16 mouse cellular contexts compared by ENCODE assay signal in genomic region chr4:95638063-95638462, GRCm38 (mm10).
DNase-seq lines count a peak whose midpoint lies in the region; ATAC-seq and TF ChIP-seq lines count a peak whose summit lies in the region.
"Had no signal": no experiment of that assay in that cellular context is flagged by ENCODE, and none has a peak within 500 bp of the region (broad histone marks: within the 10 kb centered on the region; RNA-seq: fewer than 3 reads in every experiment).

No protein-coding gene starts in this region.

- no peak for TF ChIP-seq CTCF in cerebellum, adult 2 months (IDR thresholded peaks at IDR 0.05; ENCODE audit: borderline replicate concordance, insufficient read depth, low read depth, low read length)

- H3K27ac ChIP-seq in cerebellum, adult 2 months (ENCODE audit: insufficient read depth, low read length), result peak overlapping the region; percentile 72; the same call in 1 of the 2 replicates
- peak overlapping the region; percentile 81 for H3K27ac ChIP-seq in heart, embryonic 15.5 days
- no peak overlapping the region for H3K27ac ChIP-seq in neural tube, embryonic 13.5 days (replicated peaks)
- no peak overlapping the region for H3K27ac ChIP-seq in midbrain, embryonic 13.5 days
- H3K27ac ChIP-seq: liver, embryonic 14.5 days had no signal

- peaks cover 11% of the 10 kb centered on the region; the same call in 1 of the 2 replicates for H3K4me1 ChIP-seq in cerebellum, adult 2 months (ENCODE audit: control insufficient read depth, insufficient read depth, low read length)
- H3K4me1 ChIP-seq in heart, embryonic 15.5 days (replicated peaks), result peaks cover 19% of the 10 kb centered on the region
- peaks cover 9% of the 10 kb centered on the region for H3K4me1 ChIP-seq in neural tube, embryonic 13.5 days (replicated peaks)
- H3K4me1 ChIP-seq in midbrain, embryonic 13.5 days (replicated peaks), result peaks cover 11% of the 10 kb centered on the region; the same call in 1 of the 2 replicates

- intact Hi-C loops in heart, postnatal 10 days (cut with DNase I), result loop anchor here (5.0 kb wide), 2 partner anchors 81 to 586 kb away; partner anchors contain the start of genes Fggy and Jun

- H3K9me3 ChIP-seq in heart, embryonic 15.5 days (replicated peaks), result no peaks in the 10 kb centered on the region
- H3K9me3 ChIP-seq in neural tube, embryonic 13.5 days, result no peaks in the 10 kb centered on the region
- no peaks in the 10 kb centered on the region for H3K9me3 ChIP-seq in midbrain, embryonic 13.5 days
- H3K9me3 ChIP-seq: megakaryocyte, embryonic 14.5 days had no signal

- TF ChIP-seq POLR2A in cerebellum, adult 2 months (IDR thresholded peaks at IDR 0.05; ENCODE audit: borderline replicate concordance, insufficient read depth, low read length), result no peak

- H3K4me2 ChIP-seq in heart, embryonic 15.5 days, result no peak overlapping the region
- no peak overlapping the region for H3K4me2 ChIP-seq in neural tube, embryonic 13.5 days
- no peak overlapping the region for H3K4me2 ChIP-seq in midbrain, embryonic 13.5 days (replicated peaks)

- H3K9ac ChIP-seq in heart, embryonic 15.5 days, result no peak overlapping the region
- H3K9ac ChIP-seq in neural tube, embryonic 13.5 days, result no peak overlapping the region
- H3K9ac ChIP-seq in midbrain, embryonic 13.5 days (replicated peaks), result no peak overlapping the region
- H3K9ac ChIP-seq: liver, embryonic 14.5 days had no signal

- peak; percentile 12 to 17 for DNase-seq in cerebellum, adult 2 months
- no peak for DNase-seq in cerebellum, postnatal 25 days
- no peak for DNase-seq in heart, postnatal 10 days
- no peak for DNase-seq in neural tube, embryonic 10.5 days (ENCODE audit: extremely low spot score, low spot score)
- no peak for DNase-seq in right cerebral cortex, postnatal 14 days
- DNase-seq: adrenal gland, postnatal 36 days; gastrocnemius, postnatal 14 days; kidney, postnatal 4 days; spleen, adult 18-20 months; thymus, adult 18-20 months had no signal

- 65% methylated on average over 3 of the region's 3 CpGs for WGBS in cerebellum, adult 2 months
- 44% methylated on average over 3 of the region's 3 CpGs for WGBS in heart, embryonic 15.5 days
- 47% methylated on average over 3 of the region's 3 CpGs for whole genome bisulfite sequencing in neural tube, embryonic 13.5 days
- WGBS in midbrain, embryonic 13.5 days, result 57% methylated on average over 3 of the region's 3 CpGs

- ATAC-seq in heart, embryonic 15.5 days (replicated peaks; ENCODE audit: insufficient number of reproducible peaks, insufficient read depth, low FRiP score, low read depth), result 0 out of 2 replicates have a peak, but pooled peaks have one; percentile 12
- 0 out of 2 replicates have a peak, but pooled peaks have one; percentile 23 for ATAC-seq in neural tube, embryonic 13.5 days (ENCODE audit: low read depth)
- no peak for ATAC-seq in midbrain, embryonic 13.5 days

- no peaks in the 10 kb centered on the region for H3K36me3 ChIP-seq in heart, embryonic 15.5 days
- H3K36me3 ChIP-seq in neural tube, embryonic 13.5 days, result no peaks in the 10 kb centered on the region
- H3K36me3 ChIP-seq in midbrain, embryonic 13.5 days, result no peaks in the 10 kb centered on the region

- no peak overlapping the region for H3K4me3 ChIP-seq in cerebellum, adult 2 months (replicated peaks; ENCODE audit: insufficient read depth, low read depth, low read length)
- no peak overlapping the region for H3K4me3 ChIP-seq in heart, embryonic 15.5 days
- H3K4me3 ChIP-seq in neural tube, embryonic 13.5 days, result no peak overlapping the region
- no peak overlapping the region for H3K4me3 ChIP-seq in midbrain, embryonic 13.5 days (replicated peaks)
- H3K4me3 ChIP-seq: erythroblast, embryonic 14.5 days; megakaryocyte, embryonic 14.5 days had no signal

- no peaks in the 10 kb centered on the region for H3K27me3 ChIP-seq in cerebellum, adult 2 months (ENCODE audit: control insufficient read depth, insufficient read depth, low read length)
- no peaks in the 10 kb centered on the region for H3K27me3 ChIP-seq in heart, embryonic 15.5 days
- no peaks in the 10 kb centered on the region for H3K27me3 ChIP-seq in neural tube, embryonic 13.5 days
- no peaks in the 10 kb centered on the region for H3K27me3 ChIP-seq in midbrain, embryonic 13.5 days

Comparison
In these comparisons a context has a peak if more than half of its experiments do, and no peak if none do; other contexts are left out.
1. DNase-seq: peak in cerebellum, adult 2 months (2 of 2); none in cerebellum, postnatal 25 days (0 of 2), heart, postnatal 10 days (0 of 2), neural tube, embryonic 10.5 days (single experiment) and right cerebral cortex, postnatal 14 days (single experiment).
2. H3K27ac ChIP-seq: peak in cerebellum, adult 2 months (single experiment) and heart, embryonic 15.5 days (single experiment); none in neural tube, embryonic 13.5 days (single experiment) and midbrain, embryonic 13.5 days (single experiment).